Mouse (Mus musculus) megakaryocyte, embryonic 14.5 days (primary cell): ENCODE measurements around the gene Gm3005.
"Not testable (repeated sequence)": the region's sequence is repeated elsewhere in the genome, so short reads cannot be mapped to it uniquely, and the experiment has no call there.

Source experiments
- FLI1 ChIP-seq: IDR thresholded peaks from 2 replicates; pipeline ENCODE4 v1.6.1; 2012; ENCODE audit warnings: low read length, inconsistent platforms, mixed read lengths
- GATA1 ChIP-seq: IDR thresholded peaks from 3 replicates; pipeline ENCODE4 v1.6.1; 2012; ENCODE audit warnings: mixed read lengths, low read length, inconsistent platforms, borderline replicate concordance

- not testable (repeated sequence) for TF ChIP-seq FLI1, GATA1
Measured at GRCm38 (mm10) chr14:3427803-3428202, at the start of gene Gm3005.
